Mouse (Mus musculus) left cerebral cortex, adult 2 months (tissue): ENCODE measurements around the gene Tbc1d10c. TPM values are rescaled to one million over a fixed set of nuclear protein-coding genes. Genes with fewer than 3 reads are reported as not detected.

Experiments
- DNase-seq, 2 experiments: peaks; one replicate each; pipeline ENCODE4 v3.0.0; 2021 to 2022; ENCODE audit warnings: low spot score in 2 of 2, mixed read lengths in 1 of 2; ENCODE audit errors: extremely low spot score in 1 of 2
- H3K27ac ChIP-seq: fragments of 200-600 bp; 2 replicates; pipeline ENCODE4 v1.8.1; 2022
- H3K4me3 ChIP-seq: fragments of 200-600 bp; 2 replicates; pipeline ENCODE4 v1.8.1; 2022
- CTCF ChIP-seq: fragments of 200-600 bp; IDR thresholded peaks from 2 replicates; pipeline ENCODE4 v1.8.1; 2022; ENCODE audit warnings: antibody characterized with exemption, mild to moderate bottlenecking, moderate library complexity
- intact Hi-C: fragments of 180-260 bp; cut with DNase I; formaldehyde crosslinking; loops from one replicate; pipeline ENCODE4 v1.15.1; 2025
- total RNA-seq, 2 experiments: library from RNA; stranded (reverse); gene quantifications; 2 replicates each; pipeline ENCODE4 v1.2.3; 2021

The Tbc1d10c gene
- total RNA-seq, 2 experiments from 2014 or later = 1.4 to 1.5 TPM

GRCm38 (mm10) chr19:4214071-4214770, 23.1 kb upstream of the Tbc1d10c start, which contains the start of the genes Clcf1 and AC109138.7:
Gene Clcf1 (plus strand): TSS chr19:4214238.
Gene AC109138.7 (plus strand): TSS chr19:4214357.
- DNase-seq = no peak
- intact Hi-C loops = no loop called here
- no peak within 1 kb of the TSS for H3K27ac ChIP-seq
- TF ChIP-seq CTCF = no peak
- peak within 1 kb of the TSS; percentile 47 for H3K4me3 ChIP-seq

- no peak for DNase-seq
- TF ChIP-seq CTCF = no peak
- Histone ChIP-seq H3K27ac (no peak overlapping the region), H3K4me3 (no peak overlapping the region)
- intact Hi-C loops = no loop called here
These were observed 22.5 kb upstream of the Tbc1d10c start for GRCm38 (mm10) chr19:4213524-4213974.

- Histone ChIP-seq H3K27ac (no peak overlapping the region), H3K4me3 (no peak overlapping the region)
- no peak for TF ChIP-seq CTCF
- intact Hi-C loops = no loop called here
- DNase-seq = no peak
These were observed 21.0 kb upstream of the Tbc1d10c start for GRCm38 (mm10) chr19:4211891-4212588.

GRCm38 (mm10) chr19:4208563-4208962, 17.5 kb upstream of the Tbc1d10c start:
- intact Hi-C loops = no loop called here
- no peak overlapping the region for H3K4me3 ChIP-seq
- no peak for TF ChIP-seq CTCF
- H3K27ac ChIP-seq = no peak overlapping the region
- DNase-seq = no peak

GRCm38 (mm10) chr19:4206971-4207370, 15.9 kb upstream of the Tbc1d10c start:
- TF ChIP-seq CTCF = peak; percentile 96
- Histone ChIP-seq H3K27ac (no peak overlapping the region), H3K4me3 (no peak overlapping the region)
- intact Hi-C loops = loop anchor here (1.0 kb wide), 1 partner anchor 21 kb away; no protein-coding TSS in a partner anchor
- peak in 1 of 2 experiments; percentile 50 for DNase-seq

- intact Hi-C loops = loop anchor here (2.0 to 5.0 kb wide), 2 partner anchors 48 to 108 kb away; partner anchors contain the start of genes Cdk2ap2 and Pitpnm1
- peak; percentile 35 for TF ChIP-seq CTCF
- Histone ChIP-seq H3K27ac (peak overlapping the region; percentile 76), H3K4me3 (no peak overlapping the region)
- no peak for DNase-seq
These were observed 13.8 kb upstream of the Tbc1d10c start for GRCm38 (mm10) chr19:4204889-4205288.

- intact Hi-C loops = loop anchor here (2.0 to 5.0 kb wide), 2 partner anchors 49 to 106 kb away; partner anchors contain the start of genes Cdk2ap2 and Pitpnm1
- Histone ChIP-seq H3K27ac (peak overlapping the region; percentile 76), H3K4me3 (no peak overlapping the region)
- no peak for TF ChIP-seq CTCF
- DNase-seq = no peak
These were observed 12.7 kb upstream of the Tbc1d10c start for GRCm38 (mm10) chr19:4203604-4204326.

- no peak for DNase-seq
- intact Hi-C loops = loop anchor here (5.0 kb wide), 1 partner anchor 106 kb away; the partner anchor contains the start of genes Cdk2ap2 and Pitpnm1
- Histone ChIP-seq H3K4me3 (no peak overlapping the region), H3K27ac (peak overlapping the region; percentile 95; the same call in 1 of the 2 replicates)
- TF ChIP-seq CTCF = no peak; the same call in 1 of the 2 replicates
These were observed 12.1 kb upstream of the Tbc1d10c start for GRCm38 (mm10) chr19:4203148-4203547.

- Histone ChIP-seq H3K4me3 (peak overlapping the region; percentile 70), H3K27ac (peak overlapping the region; percentile 95)
- no peak for TF ChIP-seq CTCF
- no peak for DNase-seq
- intact Hi-C loops = loop anchor here (5.0 kb wide), 1 partner anchor 105 kb away; the partner anchor contains the start of genes Cdk2ap2 and Pitpnm1
These were observed 11.1 kb upstream of the Tbc1d10c start for GRCm38 (mm10) chr19:4202149-4202548.

- intact Hi-C loops = loop anchor here (5.0 kb wide), 1 partner anchor 104 kb away; the partner anchor contains the start of genes Cdk2ap2 and Pitpnm1
- DNase-seq = peak; percentile 92 to 94
- TF ChIP-seq CTCF = no peak; the same call in 1 of the 2 replicates
- Histone ChIP-seq H3K27ac (peak within 1 kb of the TSS; percentile 95), H3K4me3 (peak within 1 kb of the TSS; percentile 70)
These were observed 10.3 kb upstream of the Tbc1d10c start, which contains the start of gene Rad9a for GRCm38 (mm10) chr19:4201291-4201909. Gene Rad9a (minus strand): TSS chr19:4201662.

- Histone ChIP-seq H3K27ac (no peak overlapping the region), H3K4me3 (no peak overlapping the region)
- DNase-seq = no peak
- TF ChIP-seq CTCF = no peak
- intact Hi-C loops = no loop called here
These were observed 6.1 kb upstream of the Tbc1d10c start for GRCm38 (mm10) chr19:4197180-4197579.
